Mouse (Mus musculus): ENCODE data around the gene 1700029J07Rik. TPM values are rescaled to one million over a fixed set of nuclear protein-coding genes. Genes with fewer than 3 reads are reported as not detected.

Gene 1700029J07Rik
- polyA plus RNA-seq (2012; fragmentation: generic; extraction: Trizol): 0.26 TPM

GRCm38 (mm10) chr8:45975126-45975836, at the start of gene 1700029J07Rik, which contains the start of gene Ufsp2:
Gene 1700029J07Rik (minus strand): TSS chr8:45975252.
Gene Ufsp2 (plus strand): TSS chr8:45975528.
- Histone ChIP-seq H3K4me2 (ENCODE audit: low read depth) (peak within 1 kb of the TSS; percentile 99), H3ac (ENCODE audit: control insufficient read depth, insufficient read length) (peak within 1 kb of the TSS; percentile 3), H3K79me2 (ENCODE audit: control insufficient read depth, insufficient read depth) (peaks cover 16% of the 10 kb centered on the region), H3K4me3 (peak within 1 kb of the TSS; percentile 71), H3K36me3 (ENCODE audit: control insufficient read depth, insufficient read depth) (no peaks in the 10 kb centered on the region), H3K27me3 (ENCODE audit: control insufficient read depth, insufficient read depth, insufficient read length) (no peaks in the 10 kb centered on the region)
- no peak for TF ChIP-seq USF1 (IDR thresholded peaks at IDR 0.05; ENCODE audit: low read depth)
- peak; percentile 27 for TF ChIP-seq SRF (IDR thresholded peaks at IDR 0.05; ENCODE audit: control insufficient read depth, insufficient read length, low read depth)
- TF ChIP-seq MAX (IDR thresholded peaks at IDR 0.05; ENCODE audit: low read depth): peak; percentile 6
- TF ChIP-seq E2F4 (IDR thresholded peaks at IDR 0.05; ENCODE audit: insufficient read depth): peak; percentile 26
- TF ChIP-seq POLR2AphosphoS2 (IDR thresholded peaks at IDR 0.05; ENCODE audit: insufficient read length, low read depth): peak; percentile 88
- no peak for TF ChIP-seq CEBPB (IDR thresholded peaks at IDR 0.05; ENCODE audit: insufficient read depth, poor library complexity, severe bottlenecking)
- TF ChIP-seq TCF12 (IDR thresholded peaks at IDR 0.05; ENCODE audit: insufficient read depth, poor library complexity, severe bottlenecking): no peak
- no peak for TF ChIP-seq REST (IDR thresholded peaks at IDR 0.05; ENCODE audit: insufficient read depth, insufficient read length)
- TF ChIP-seq MYOG (IDR thresholded peaks at IDR 0.05; ENCODE audit: control insufficient read depth in 1 of 3, insufficient read depth in 1 of 3, insufficient read length in 2 of 3, low read depth in 2 of 3): peak in 1 of 3 experiments; percentile 48
- peak; percentile 66 for TF ChIP-seq POLR2A (IDR thresholded peaks at IDR 0.05; ENCODE audit: insufficient read length, low read depth)
- peak in 1 of 3 experiments; percentile 32 for TF ChIP-seq MYOD1 (IDR thresholded peaks at IDR 0.05; ENCODE audit: control insufficient read depth in 1 of 3, insufficient read length in 2 of 3, low read depth in 2 of 3)

- Histone ChIP-seq H3ac (ENCODE audit: control insufficient read depth, insufficient read length) (no peak overlapping the region), H3K27me3 (ENCODE audit: control insufficient read depth, insufficient read depth, insufficient read length) (no peaks in the 10 kb centered on the region), H3K4me2 (ENCODE audit: low read depth) (no peak overlapping the region), H3K4me3 (no peak overlapping the region), H3K36me3 (ENCODE audit: control insufficient read depth, insufficient read depth) (no peaks in the 10 kb centered on the region), H3K79me2 (ENCODE audit: control insufficient read depth, insufficient read depth) (no peaks in the 10 kb centered on the region)
- TF ChIP-seq REST (IDR thresholded peaks at IDR 0.05; ENCODE audit: insufficient read depth, insufficient read length): no peak
- no peak for TF ChIP-seq TCF3 (IDR thresholded peaks at IDR 0.05; ENCODE audit: insufficient read length, low read depth)
- TF ChIP-seq POLR2AphosphoS2 (IDR thresholded peaks at IDR 0.05; ENCODE audit: insufficient read length, low read depth): no peak
- TF ChIP-seq TCF12 (IDR thresholded peaks at IDR 0.05; ENCODE audit: insufficient read depth, poor library complexity, severe bottlenecking): no peak
- no peak for TF ChIP-seq E2F4 (IDR thresholded peaks at IDR 0.05; ENCODE audit: insufficient read depth)
- TF ChIP-seq CEBPB (IDR thresholded peaks at IDR 0.05; ENCODE audit: insufficient read depth, poor library complexity, severe bottlenecking): no peak
- TF ChIP-seq MYOD1 (IDR thresholded peaks at IDR 0.05; ENCODE audit: control insufficient read depth in 1 of 3, insufficient read length in 2 of 3, low read depth in 2 of 3): no peak
- no peak for TF ChIP-seq POLR2A (IDR thresholded peaks at IDR 0.05; ENCODE audit: insufficient read length, low read depth)
- no peak for TF ChIP-seq MAX (IDR thresholded peaks at IDR 0.05; ENCODE audit: low read depth)
- no peak for TF ChIP-seq MYOG (IDR thresholded peaks at IDR 0.05; ENCODE audit: control insufficient read depth in 1 of 3, insufficient read depth in 1 of 3, insufficient read length in 2 of 3, low read depth in 2 of 3)
- TF ChIP-seq SRF (IDR thresholded peaks at IDR 0.05; ENCODE audit: control insufficient read depth, insufficient read length, low read depth): no peak
- no peak for TF ChIP-seq USF1 (IDR thresholded peaks at IDR 0.05; ENCODE audit: low read depth)
These were observed 49.3 kb upstream of the 1700029J07Rik start for GRCm38 (mm10) chr8:46024392-46024791.

- Histone ChIP-seq H3K79me2 (ENCODE audit: control insufficient read depth, insufficient read depth) (no peaks in the 10 kb centered on the region), H3K4me2 (ENCODE audit: low read depth) (no peak overlapping the region), H3K36me3 (ENCODE audit: control insufficient read depth, insufficient read depth) (no peaks in the 10 kb centered on the region), H3ac (ENCODE audit: control insufficient read depth, insufficient read length) (no peak overlapping the region), H3K27me3 (ENCODE audit: control insufficient read depth, insufficient read depth, insufficient read length) (no peaks in the 10 kb centered on the region), H3K4me3 (no peak overlapping the region)
- TF ChIP-seq CEBPB (IDR thresholded peaks at IDR 0.05; ENCODE audit: insufficient read depth, poor library complexity, severe bottlenecking) (no peak), POLR2A (IDR thresholded peaks at IDR 0.05; ENCODE audit: insufficient read length, low read depth) (no peak), MYOD1 (IDR thresholded peaks at IDR 0.05; ENCODE audit: control insufficient read depth in 1 of 3, insufficient read length in 2 of 3, low read depth in 2 of 3) (no peak), MAX (IDR thresholded peaks at IDR 0.05; ENCODE audit: low read depth) (no peak), POLR2AphosphoS2 (IDR thresholded peaks at IDR 0.05; ENCODE audit: insufficient read length, low read depth) (no peak), MYOG (IDR thresholded peaks at IDR 0.05; ENCODE audit: control insufficient read depth in 1 of 3, insufficient read depth in 1 of 3, insufficient read length in 2 of 3, low read depth in 2 of 3) (no peak), REST (IDR thresholded peaks at IDR 0.05; ENCODE audit: insufficient read depth, insufficient read length) (no peak), TCF12 (IDR thresholded peaks at IDR 0.05; ENCODE audit: insufficient read depth, poor library complexity, severe bottlenecking) (no peak), TCF3 (IDR thresholded peaks at IDR 0.05; ENCODE audit: insufficient read length, low read depth) (no peak)
These were observed 47.7 kb upstream of the 1700029J07Rik start for GRCm38 (mm10) chr8:46022758-46023157.

- Histone ChIP-seq H3K36me3 (ENCODE audit: control insufficient read depth, insufficient read depth) (no peaks in the 10 kb centered on the region), H3ac (ENCODE audit: control insufficient read depth, insufficient read length) (no peak overlapping the region), H3K79me2 (ENCODE audit: control insufficient read depth, insufficient read depth) (no peaks in the 10 kb centered on the region), H3K27me3 (ENCODE audit: control insufficient read depth, insufficient read depth, insufficient read length) (no peaks in the 10 kb centered on the region), H3K4me3 (no peak overlapping the region), H3K4me2 (ENCODE audit: low read depth) (no peak overlapping the region)
- TF ChIP-seq USF1 (IDR thresholded peaks at IDR 0.05; ENCODE audit: low read depth) (no peak), MYOG (IDR thresholded peaks at IDR 0.05; ENCODE audit: control insufficient read depth in 1 of 3, insufficient read depth in 1 of 3, insufficient read length in 2 of 3, low read depth in 2 of 3) (no peak)
These were observed 47.2 kb upstream of the 1700029J07Rik start for GRCm38 (mm10) chr8:46022203-46022602.
